Mouse (Mus musculus) thymus, adult 2 months (tissue): ENCODE data around the gene Krtdap. TPM values are rescaled to one million over a fixed set of nuclear protein-coding genes. Genes with fewer than 3 reads are reported as not detected.
"Not testable (repeated sequence)": the region's sequence is repeated elsewhere in the genome, so short reads cannot be mapped to it uniquely, and the experiment has no call there.

Source experiments
- DNase-seq: peaks from one replicate; pipeline ENCODE4 v3.0.0; 2021
- H3K27ac ChIP-seq: fragments of 200-500 bp; 2 replicates; pipeline ENCODE4 v1.5.1; 2012; ENCODE audit warnings: low read length, control low read depth; ENCODE audit not compliant: control insufficient read depth, insufficient read depth
- H3K27me3 ChIP-seq: fragments of 200-500 bp; 2 replicates; pipeline ENCODE4 v1.6.1; 2012; ENCODE audit warnings: mild to moderate bottlenecking, low read length, moderate library complexity, mixed read lengths; ENCODE audit not compliant: control insufficient read depth, insufficient read depth
- H3K36me3 ChIP-seq: fragments of 200-500 bp; 2 replicates; pipeline ENCODE4 v1.6.1; 2012; ENCODE audit warnings: mild to moderate bottlenecking, low read length, moderate library complexity; ENCODE audit not compliant: control insufficient read depth, insufficient read depth
- H3K4me1 ChIP-seq: fragments of 200-500 bp; replicated peaks from 2 replicates; pipeline ENCODE4 v1.6.1; 2012; ENCODE audit warnings: low read length; ENCODE audit not compliant: control insufficient read depth, insufficient read depth
- H3K4me3 ChIP-seq: fragments of 200-500 bp; 2 replicates; pipeline ENCODE4 v1.5.1; 2012; ENCODE audit warnings: mild to moderate bottlenecking, low read length, control low read depth, moderate library complexity; ENCODE audit not compliant: control insufficient read depth, insufficient read depth
- CTCF ChIP-seq: fragments of 200-500 bp; IDR thresholded peaks from 2 replicates; pipeline ENCODE4 v1.5.1; 2012; ENCODE audit warnings: mild to moderate bottlenecking, control low read depth, low read length, moderate library complexity, borderline replicate concordance; ENCODE audit not compliant: control insufficient read depth, poor library complexity, insufficient read depth; ENCODE audit errors: extremely low read depth
- POLR2A ChIP-seq: fragments of 200-500 bp; IDR thresholded peaks from 2 replicates; pipeline ENCODE4 v1.6.1; 2012; ENCODE audit warnings: mild to moderate bottlenecking, low read length, control low read depth, moderate library complexity; ENCODE audit not compliant: control insufficient read depth, poor library complexity, insufficient read depth; ENCODE audit errors: extremely low read depth
- WGBS: fragments of 180-500 bp; shearing (Covaris S2); methylation state at CpG from one replicate; pipeline ENCODE4 v1.1.7; 2018; 5-methylcytosine and 5-hydroxymethylcytosine counted together
- polyA plus RNA-seq: library from polyadenylated mRNA; depleted of rRNA; stranded (reverse); fragments of >200 nt; gene quantifications from 2 replicates; pipeline ENCODE4 v1.2.3, GENCODE M21; 2012; rRNA removed

Gene Krtdap
- polyA plus RNA-seq: 11.9 and 18.3 TPM in 2 replicates

GRCm38 (mm10) chr7:30787377-30788022, at the start of gene Krtdap:
Krtdap (plus strand) TSS chr7:30787896.
- no peaks in the 10 kb centered on the region for H3K27me3 ChIP-seq
- no peak within 1 kb of the TSS for H3K4me3 ChIP-seq
- no peaks in the 10 kb centered on the region for H3K36me3 ChIP-seq
- no peaks in the 10 kb centered on the region for H3K4me1 ChIP-seq
- DNase-seq: no peak
- WGBS: 80% methylated on average over 15 of the region's 15 CpGs
- H3K27ac ChIP-seq: no peak within 1 kb of the TSS
- TF ChIP-seq CTCF: no peak
- TF ChIP-seq POLR2A: no peak

DNA sequence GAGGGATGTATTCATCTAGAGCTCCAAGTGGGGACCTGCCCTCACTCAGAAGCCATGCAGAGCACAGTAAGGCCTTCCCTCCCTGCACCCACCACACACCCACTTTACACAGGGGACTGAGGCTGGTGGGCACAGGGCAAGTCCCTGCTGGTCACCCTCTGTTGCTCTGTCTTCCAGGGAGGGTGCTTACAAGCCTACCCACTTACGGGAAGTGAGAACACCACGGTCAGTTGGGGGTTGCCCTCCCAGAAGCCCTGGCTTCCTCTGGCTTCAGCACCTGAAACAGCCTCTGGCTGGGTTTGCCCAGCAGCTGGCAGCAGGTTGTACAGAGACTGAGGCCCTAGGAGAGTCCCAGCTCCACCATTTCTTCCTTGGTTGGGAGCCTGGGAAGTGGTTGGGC, 45.1 kb upstream of the Krtdap start:
- not testable (repeated sequence) for H3K4me3 ChIP-seq, H3K27me3 ChIP-seq, H3K36me3 ChIP-seq, H3K27ac ChIP-seq, H3K4me1 ChIP-seq, DNase-seq
- 35% methylated on average over 2 of the region's 2 CpGs for whole genome bisulfite sequencing

DNA sequence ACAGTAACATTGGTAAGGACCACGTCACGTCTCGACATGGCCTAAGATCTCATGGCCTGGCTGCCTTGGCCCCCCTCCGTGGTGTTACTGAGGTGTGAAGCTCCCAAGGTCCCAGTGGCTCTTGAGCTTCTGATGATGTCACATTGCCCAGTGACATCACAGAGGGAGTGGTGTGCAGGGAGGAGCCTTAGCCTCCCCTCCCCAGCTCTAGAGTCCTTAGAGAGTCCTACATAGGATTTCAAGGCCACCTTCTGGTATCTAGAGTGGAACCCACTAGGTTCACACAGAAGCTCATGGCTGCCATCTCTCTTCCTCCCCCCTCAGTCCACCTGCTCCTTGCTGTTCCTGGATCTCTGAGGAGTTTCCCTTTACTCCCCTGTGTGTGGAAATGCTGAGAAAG, 44.1 kb upstream of the Krtdap start, which contains the start of gene Gapdhs:
Gene Gapdhs (minus strand): TSS at position 65 of the 400 bp plus-strand sequence.
- H3K4me1 ChIP-seq, H3K27me3 ChIP-seq, H3K4me3 ChIP-seq, DNase-seq, H3K27ac ChIP-seq, H3K36me3 ChIP-seq: not testable (repeated sequence)
- WGBS: 100% methylated on average over 3 of the region's 4 CpGs

DNA sequence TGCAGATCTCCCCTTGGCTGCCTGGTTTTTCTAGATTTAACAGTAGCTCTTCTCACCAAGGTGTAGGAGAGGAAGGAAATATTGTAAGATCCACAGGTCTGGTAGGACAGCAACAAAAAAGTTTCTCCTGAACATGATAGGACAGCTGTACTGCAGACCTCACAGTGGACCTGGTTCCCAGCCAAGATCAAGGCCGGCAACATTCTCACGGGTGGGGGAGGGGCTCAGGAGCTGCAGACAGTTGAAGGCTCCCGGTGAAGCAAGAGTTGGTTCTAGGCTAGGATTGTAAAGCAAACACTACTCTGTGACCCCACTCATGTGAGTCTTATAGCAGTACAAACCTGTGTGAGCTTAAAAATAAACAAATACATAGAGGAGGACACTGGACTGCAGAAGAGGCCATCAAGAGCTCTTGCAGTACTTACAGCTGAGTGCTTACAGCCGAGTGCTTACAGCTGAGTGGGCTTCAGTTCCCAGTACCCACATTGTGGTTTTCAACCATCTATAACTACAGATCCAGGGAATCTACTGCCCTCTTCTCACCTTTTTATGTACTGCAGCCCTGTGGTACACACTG, 43.6 kb upstream of the Krtdap start:
- DNase-seq: no peak
- no peak for TF ChIP-seq POLR2A
- TF ChIP-seq CTCF: no peak
- no peak overlapping the region for H3K27ac ChIP-seq
- H3K4me3 ChIP-seq: no peak overlapping the region
- WGBS: 52% methylated on average over 4 of the region's 4 CpGs
- no peaks in the 10 kb centered on the region for H3K27me3 ChIP-seq
- H3K4me1 ChIP-seq: no peaks in the 10 kb centered on the region
- no peaks in the 10 kb centered on the region for H3K36me3 ChIP-seq

DNA sequence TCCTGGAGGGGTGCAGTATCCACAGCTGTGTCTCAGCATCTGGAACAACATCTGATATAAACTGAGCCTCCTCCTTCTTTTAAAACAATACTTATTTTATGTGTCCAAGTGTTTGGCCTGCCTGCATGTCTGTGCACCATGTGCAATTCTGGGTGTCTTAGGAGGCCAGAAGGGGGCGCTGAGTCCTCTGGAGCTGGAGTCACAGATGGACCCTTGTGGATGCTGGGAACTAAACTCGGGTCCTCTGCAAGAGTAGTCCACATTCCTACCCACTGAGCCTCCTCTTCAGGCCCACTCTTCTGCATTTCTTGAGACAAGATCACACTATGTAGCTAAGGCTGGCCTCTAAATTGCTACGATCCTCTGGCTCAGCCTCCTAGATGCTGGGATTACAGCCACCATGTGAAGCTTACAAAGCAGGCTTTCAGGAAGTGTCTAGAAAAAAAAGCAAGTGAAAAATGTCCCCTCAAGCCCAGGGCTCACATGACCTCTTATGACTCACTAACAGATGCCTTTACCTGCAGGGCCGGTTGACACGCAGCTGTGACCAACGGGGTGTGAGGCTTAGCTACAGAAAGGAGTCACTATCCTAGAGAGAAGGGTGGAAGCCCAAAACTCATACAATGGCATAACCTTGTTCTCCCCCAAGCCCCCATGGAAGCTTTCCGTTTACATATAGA, 40.0 kb upstream of the Krtdap start:
- WGBS: 92% methylated on average over 7 of the region's 7 CpGs
- DNase-seq: no peak

DNA sequence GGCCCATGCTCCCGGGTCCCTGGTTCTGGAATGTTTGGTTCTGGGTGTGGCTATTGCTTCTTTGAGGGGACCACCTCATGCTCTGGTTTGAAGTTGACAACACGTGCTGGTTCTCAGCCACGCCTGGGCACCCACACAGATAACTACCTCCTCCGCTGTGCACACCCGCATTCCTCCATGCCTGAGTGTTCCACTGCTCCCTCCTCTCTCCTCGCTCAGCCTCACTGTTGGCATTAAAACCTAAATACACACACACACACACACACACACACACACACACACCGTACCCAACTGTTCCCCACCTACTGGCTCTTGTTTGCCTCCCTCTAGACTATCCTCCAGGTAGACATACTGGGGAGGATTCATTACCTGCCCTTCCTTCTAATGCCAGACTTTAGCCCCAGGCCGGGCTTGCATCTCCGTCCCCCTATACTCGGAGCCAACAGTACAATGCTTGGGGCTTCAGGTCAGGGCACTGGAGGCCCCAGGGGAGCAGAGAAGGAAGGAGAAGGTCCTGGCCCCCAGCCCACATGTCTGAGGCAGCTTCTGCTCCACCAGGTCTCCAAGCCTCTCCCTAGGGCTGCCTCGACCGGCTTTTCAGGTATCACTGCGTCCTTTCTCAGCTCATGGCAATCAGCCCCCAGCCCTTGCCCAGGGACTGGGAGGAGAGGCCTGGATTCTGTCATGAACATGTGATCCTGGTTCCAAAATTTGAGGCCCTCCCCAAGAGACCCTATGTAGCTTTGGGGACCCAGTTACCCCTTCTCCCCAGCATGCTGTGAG, 37.7 kb upstream of the Krtdap start:
- Histone ChIP-seq H3K36me3 (no peaks in the 10 kb centered on the region), H3K4me3 (no peak overlapping the region), H3K4me1 (no peaks in the 10 kb centered on the region), H3K27ac (no peak overlapping the region), H3K27me3 (no peaks in the 10 kb centered on the region)
- TF ChIP-seq POLR2A (no peak), CTCF (no peak)
- no peak for DNase-seq
- WGBS: 98% methylated on average over 13 of the region's 13 CpGs

More for the DNA sequence above, 40.0 kb upstream of the Krtdap start:
- no peak for TF ChIP-seq CTCF
- no peak for TF ChIP-seq POLR2A
- no peaks in the 10 kb centered on the region for H3K36me3 ChIP-seq
- H3K4me3 ChIP-seq: no peak overlapping the region
- H3K27ac ChIP-seq: no peak overlapping the region
- H3K4me1 ChIP-seq: no peaks in the 10 kb centered on the region
- H3K27me3 ChIP-seq: no peaks in the 10 kb centered on the region
